Mouse (Mus musculus) liver, embryonic 14.5 days (tissue): ENCODE measurements around the gene Col26a1. TPM values are rescaled to one million over a fixed set of nuclear protein-coding genes. Genes with fewer than 3 reads are reported as not detected.
"Not testable (repeated sequence)": the region's sequence is repeated elsewhere in the genome, so short reads cannot be mapped to it uniquely, and the experiment has no call there.

Experiments used
- ATAC-seq: fragments of 200-750 bp; cut with Nextera tagmentation; 2 replicates; pipeline ENCODE4 v1.8.0; 2017; ENCODE audit warnings: moderate number of reproducible peaks, mild to moderate bottlenecking, moderate library complexity; ENCODE audit not compliant: insufficient read depth
- DNase-seq, 3 experiments: peaks; one replicate each; pipeline ENCODE4 v3.0.0-alpha.2; 2012 to 2013; ENCODE audit warnings: low read depth in 3 of 3, low spot score in 3 of 3
- H3K27ac ChIP-seq: fragments of 300-500 bp; sonication (generic); 2 replicates; pipeline ENCODE4 v1.5.1; 2014; ENCODE audit warnings: moderate library complexity, mild to moderate bottlenecking, control low read depth, inconsistent platforms
- H3K27me3 ChIP-seq: fragments of 300-500 bp; sonication (generic); 2 replicates; pipeline ENCODE4 v1.6.1; 2014; ENCODE audit warnings: mild to moderate bottlenecking, low read length, moderate library complexity; ENCODE audit not compliant: control insufficient read depth, insufficient read depth
- H3K36me3 ChIP-seq: fragments of 300-500 bp; sonication (generic); replicated peaks from 2 replicates; pipeline ENCODE4 v1.6.1; 2014; ENCODE audit warnings: low read depth; ENCODE audit not compliant: control insufficient read depth, insufficient read depth
- H3K4me1 ChIP-seq, 2 experiments: fragments of 200-500 bp in 1 of 2; fragments of 300-500 bp in 1 of 2; sonication (generic) in 1 of 2; replicated peaks; 2 replicates each; pipeline ENCODE4 v1.6.1; 2012 to 2014; ENCODE audit warnings: antibody characterized with exemption in 1 of 2, inconsistent platforms in 1 of 2, low read length in 1 of 2; ENCODE audit not compliant: control insufficient read depth in 2 of 2, insufficient read depth in 2 of 2
- H3K4me2 ChIP-seq: fragments of 300-500 bp; sonication (generic); 2 replicates; pipeline ENCODE4 v1.6.1; 2014; ENCODE audit warnings: low read depth, mild to moderate bottlenecking, control low read depth, moderate library complexity
- H3K4me3 ChIP-seq, 2 experiments: fragments of 200-500 bp in 1 of 2; fragments of 300-500 bp in 1 of 2; sonication (generic) in 1 of 2; 2 replicates each; pipeline ENCODE4 v1.5.1; 2012 to 2014; ENCODE audit warnings: low read depth in 2 of 2, low read length in 2 of 2, mild to moderate bottlenecking in 2 of 2, control low read depth in 1 of 2, inconsistent platforms in 1 of 2, moderate library complexity in 1 of 2; ENCODE audit not compliant: insufficient read depth in 1 of 2
- H3K9ac ChIP-seq: fragments of 300-500 bp; sonication (generic); replicated peaks from 2 replicates; pipeline ENCODE4 v1.6.1; 2014; ENCODE audit warnings: mild to moderate bottlenecking, control low read depth, moderate library complexity
- H3K9me3 ChIP-seq: fragments of 300-500 bp; sonication (generic); 2 replicates; pipeline ENCODE4 v1.6.1; 2016; ENCODE audit warnings: low read length, mixed read lengths; ENCODE audit not compliant: control insufficient read depth
- CTCF ChIP-seq: IDR thresholded peaks from 2 replicates; pipeline ENCODE4 v1.5.1; 2016; ENCODE audit warnings: antibody characterized with exemption, low read depth, control low read depth
- EP300 ChIP-seq: IDR thresholded peaks from 2 replicates; pipeline ENCODE4 v1.6.1; 2016; ENCODE audit warnings: antibody characterized with exemption, low read depth
- WGBS: fragments of 180-500 bp; shearing (Covaris S2); extraction: QIAGEN DNeasy Blood & Tissue Kit; methylation state at CpG from one replicate; pipeline ENCODE4 v1.1.7; 2014; ENCODE audit not compliant: insufficient replicate concordance; 5-methylcytosine and 5-hydroxymethylcytosine counted together
- polyA plus RNA-seq, 2 experiments: library from polyadenylated mRNA; depleted of rRNA in 1 of 2; stranded (reverse) in 1 of 2; unstranded in 1 of 2; fragments of >200 nt; fragmentation: Nextera tagmentation in 1 of 2; extraction: Ambion mirVana in 1 of 2; gene quantifications; 2 replicates each; pipeline versions ENCODE4 v1.2.1 to v1.2.3; 2012 to 2014

Gene Col26a1
- polyA plus RNA-seq, 2 experiments: 0.06 to 0.18 TPM

- no peak for ATAC-seq
- H3K36me3 ChIP-seq: no peaks in the 10 kb centered on the region
- WGBS: 1% methylated on average over 3 of the region's 3 CpGs
- no peak for DNase-seq
- H3K27me3 ChIP-seq: no peaks in the 10 kb centered on the region
- H3K4me3 ChIP-seq: no peak overlapping the region
- no peaks in the 10 kb centered on the region for H3K4me1 ChIP-seq
- H3K27ac ChIP-seq: no peak overlapping the region
- H3K9ac ChIP-seq: no peak overlapping the region
- no peaks in the 10 kb centered on the region for H3K9me3 ChIP-seq
- no peak overlapping the region for H3K4me2 ChIP-seq
- peak; percentile 87 for TF ChIP-seq CTCF
- TF ChIP-seq EP300: no peak
Observed at GRCm38 (mm10) chr5:136755696-136756095, 127.3 kb downstream of the Col26a1 start.

- H3K27ac ChIP-seq: no peak overlapping the region
- no peaks in the 10 kb centered on the region for H3K4me1 ChIP-seq
- H3K27me3 ChIP-seq: no peaks in the 10 kb centered on the region
- H3K36me3 ChIP-seq: no peaks in the 10 kb centered on the region
- no peak overlapping the region for H3K9ac ChIP-seq
- H3K4me2 ChIP-seq: no peak overlapping the region
- WGBS: 63% methylated on average over 14 of the region's 14 CpGs
- DNase-seq: no peak
- no peak for ATAC-seq
- H3K4me3 ChIP-seq: no peak overlapping the region
- H3K9me3 ChIP-seq: no peaks in the 10 kb centered on the region
- TF ChIP-seq EP300: no peak
- TF ChIP-seq CTCF: no peak
Observed at GRCm38 (mm10) chr5:136754053-136754591, 128.9 kb downstream of the Col26a1 start.

DNA sequence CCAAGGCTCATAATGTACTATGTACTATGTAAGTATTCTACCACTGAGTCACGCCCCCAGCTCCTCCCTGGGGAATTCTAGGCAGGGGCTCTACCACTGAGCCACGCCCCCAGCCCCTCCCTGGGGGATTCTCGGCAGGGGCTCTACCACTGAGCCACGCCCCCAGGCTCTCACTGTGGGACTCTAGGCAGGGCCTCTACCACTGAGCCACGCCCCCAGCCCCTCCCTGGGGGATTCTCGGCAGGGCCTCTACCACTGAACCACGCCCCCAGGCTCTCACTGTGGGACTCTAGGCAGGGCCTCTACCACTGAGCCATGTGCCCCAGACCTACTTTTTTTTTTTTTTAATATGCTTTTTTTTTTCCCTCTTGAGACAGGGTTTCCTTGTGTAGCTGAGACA is 129.8 kb downstream of the Col26a1 start:
- not testable (repeated sequence) for H3K4me3 ChIP-seq, H3K27me3 ChIP-seq, H3K9me3 ChIP-seq, H3K27ac ChIP-seq, H3K4me2 ChIP-seq, DNase-seq, H3K9ac ChIP-seq, ATAC-seq, H3K4me1 ChIP-seq, H3K36me3 ChIP-seq
- 47% methylated on average over 7 of the region's 7 CpGs for WGBS

- H3K9ac ChIP-seq: no peak overlapping the region
- H3K4me2 ChIP-seq: no peak overlapping the region
- H3K4me1 ChIP-seq: no peaks in the 10 kb centered on the region
- H3K4me3 ChIP-seq: no peak overlapping the region
- no peaks in the 10 kb centered on the region for H3K27me3 ChIP-seq
- H3K27ac ChIP-seq: no peak overlapping the region
- TF ChIP-seq CTCF (no peak), EP300 (no peak)
- peaks cover 3% of the 10 kb centered on the region; the same call in 1 of the 2 replicates for H3K9me3 ChIP-seq
- 84% methylated on average over 19 of the region's 19 CpGs for WGBS
- H3K36me3 ChIP-seq: no peaks in the 10 kb centered on the region
- DNase-seq: no peak
- ATAC-seq: no peak
Observed at GRCm38 (mm10) chr5:136752104-136752503, 130.9 kb downstream of the Col26a1 start.

- Histone ChIP-seq H3K27me3 (no peaks in the 10 kb centered on the region), H3K27ac (no peak overlapping the region), H3K4me1 (no peaks in the 10 kb centered on the region), H3K4me2 (no peak overlapping the region), H3K9me3 (peaks cover 3% of the 10 kb centered on the region; the same call in 1 of the 2 replicates), H3K36me3 (no peaks in the 10 kb centered on the region), H3K9ac (no peak overlapping the region), H3K4me3 (no peak overlapping the region)
- 52% methylated on average over 9 of the region's 9 CpGs for WGBS
- ATAC-seq: no peak
- TF ChIP-seq CTCF (no peak), EP300 (no peak)
- DNase-seq: no peak
Observed at GRCm38 (mm10) chr5:136746596-136746995, 136.4 kb downstream of the Col26a1 start.
